Mouse (Mus musculus) spleen, postnatal 14 days (tissue): ENCODE data around the gene Gse1.
A peak's percentile ranks its signal among the peaks of the same experiment; 100 is the strongest.

Experiments used
- DNase-seq, 2 experiments: peaks; one replicate each; pipeline ENCODE4 v3.0.0; 2021 to 2022; ENCODE audit warnings: low spot score in 2 of 2

Gse1 gene

GRCm38 (mm10) chr8:120550937-120551676, 322.9 kb downstream of the Gse1 start:
- no peak for DNase-seq

- no peak for DNase-seq
These were observed 323.4 kb downstream of the Gse1 start for GRCm38 (mm10) chr8:120551677-120551980.

GRCm38 (mm10) chr8:120552509-120552908, 324.3 kb downstream of the Gse1 start:
- no peak for DNase-seq

GRCm38 (mm10) chr8:120553441-120554123, 325.3 kb downstream of the Gse1 start:
- DNase-seq, result no peak

- DNase-seq, result no peak
These were observed 326.3 kb downstream of the Gse1 start for GRCm38 (mm10) chr8:120554466-120555039.

GRCm38 (mm10) chr8:120556198-120556892, 328.1 kb downstream of the Gse1 start:
- no peak for DNase-seq

- no peak for DNase-seq
These were observed 329.1 kb downstream of the Gse1 start for GRCm38 (mm10) chr8:120557170-120557965.

- no peak for DNase-seq
These were observed 329.9 kb downstream of the Gse1 start for GRCm38 (mm10) chr8:120558162-120558561.

- DNase-seq, result no peak
These were observed 331.4 kb downstream of the Gse1 start for GRCm38 (mm10) chr8:120559654-120560053.

- DNase-seq, result no peak
These were observed 332.3 kb downstream of the Gse1 start for GRCm38 (mm10) chr8:120560535-120560934.

- DNase-seq, result no peak
These were observed 333.5 kb downstream of the Gse1 start for GRCm38 (mm10) chr8:120561539-120562435.

- no peak for DNase-seq
These were observed 334.6 kb downstream of the Gse1 start for GRCm38 (mm10) chr8:120562680-120563347.

GRCm38 (mm10) chr8:120563348-120563724, 335.1 kb downstream of the Gse1 start:
- DNase-seq, result no peak

- DNase-seq, result peak in 1 of 2 experiments; percentile 31
These were observed 335.9 kb downstream of the Gse1 start for GRCm38 (mm10) chr8:120563851-120564837.

GRCm38 (mm10) chr8:120565151-120565711, 337.0 kb downstream of the Gse1 start:
- DNase-seq, result no peak

GRCm38 (mm10) chr8:120566681-120567080, 338.4 kb downstream of the Gse1 start:
- no peak for DNase-seq

GRCm38 (mm10) chr8:120567731-120568130, 339.5 kb downstream of the Gse1 start:
- no peak for DNase-seq

- DNase-seq, result no peak
These were observed 340.0 kb downstream of the Gse1 start for GRCm38 (mm10) chr8:120568164-120568798.
